Mouse (Mus musculus): ENCODE measurements at regions not wholly inside any gene's neighbourhood (a gene's known extent, or its start where the extent isn't known, plus 50 kb on each side); places are given as distances from the start of the nearest gene placed in this dataset.

DNA sequence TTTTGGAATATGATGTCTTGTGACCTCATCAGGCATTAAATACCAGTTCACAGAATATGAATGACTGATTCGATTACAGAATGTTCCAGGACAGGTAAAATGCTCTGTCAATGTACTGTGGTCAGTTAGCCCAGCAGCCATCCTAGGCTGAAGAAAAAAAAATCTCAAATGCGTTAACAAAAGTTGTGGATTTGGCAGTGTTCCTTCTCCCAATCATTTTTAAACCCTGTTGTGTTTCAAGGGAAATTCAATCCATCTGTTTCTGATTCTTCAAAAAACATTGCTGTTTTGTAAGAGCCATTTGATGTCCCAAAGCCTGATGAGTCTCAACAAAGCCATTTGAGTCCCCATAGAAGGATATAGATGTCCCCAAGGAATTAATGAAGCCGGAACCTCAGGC is 280.7 kb upstream of the Paip1 start:
- no peak for DNase-seq
- Histone ChIP-seq H3K27me3 (ENCODE audit: control insufficient read depth, insufficient read depth, low read length) (no peaks in the 10 kb centered on the region), H3K4me3 (ENCODE audit: control insufficient read depth, insufficient read depth, low read length) (no peak overlapping the region), H3K36me3 (ENCODE audit: control insufficient read depth, insufficient read depth, low read length) (no peaks in the 10 kb centered on the region), H3K4me1 (replicated peaks; ENCODE audit: control insufficient read depth, insufficient read depth, low read length) (no peaks in the 10 kb centered on the region), H3K27ac (ENCODE audit: control insufficient read depth, insufficient read depth, low read length) (no peak overlapping the region)
- 94% methylated on average over 3 of the region's 3 CpGs for WGBS
- TF ChIP-seq POLR2A (IDR thresholded peaks at IDR 0.05; ENCODE audit: control insufficient read depth, extremely low read depth, insufficient read depth, low read length, poor library complexity) (no peak), CTCF (IDR thresholded peaks at IDR 0.05; ENCODE audit: borderline replicate concordance, control insufficient read depth, extremely low read depth, insufficient read depth, low read length, poor library complexity) (no peak)

DNA sequence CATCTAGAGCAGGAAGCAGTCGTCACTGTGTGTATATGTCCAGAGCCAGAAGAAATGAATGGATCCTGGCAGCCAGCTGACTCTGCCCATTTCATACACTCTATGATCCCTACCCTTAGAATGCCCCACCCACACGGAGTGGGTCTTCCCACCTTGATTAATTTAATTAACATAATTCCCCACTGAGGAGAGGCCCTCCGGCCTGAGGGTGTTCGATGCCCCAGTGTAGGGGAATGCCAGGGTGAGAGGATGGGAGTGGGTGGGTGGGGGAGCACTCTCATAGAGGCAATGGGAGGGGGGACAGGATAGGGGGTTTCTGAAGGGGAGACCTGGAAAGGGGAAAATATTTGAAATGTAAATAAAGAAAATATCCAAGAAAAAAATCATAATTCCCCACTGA is 279.3 kb upstream of the Paip1 start:
- H3K27me3 ChIP-seq (ENCODE audit: control insufficient read depth, insufficient read depth, low read length) = no peaks in the 10 kb centered on the region
- no peak for DNase-seq
- H3K4me1 ChIP-seq (replicated peaks; ENCODE audit: control insufficient read depth, insufficient read depth, low read length) = no peaks in the 10 kb centered on the region
- H3K27ac ChIP-seq (ENCODE audit: control insufficient read depth, insufficient read depth, low read length) = no peak overlapping the region
- H3K36me3 ChIP-seq (ENCODE audit: control insufficient read depth, insufficient read depth, low read length) = no peaks in the 10 kb centered on the region
- no peak overlapping the region for H3K4me3 ChIP-seq (ENCODE audit: control insufficient read depth, insufficient read depth, low read length)
- WGBS = 85% methylated on average over 4 of the region's 4 CpGs
- TF ChIP-seq POLR2A (IDR thresholded peaks at IDR 0.05; ENCODE audit: control insufficient read depth, extremely low read depth, insufficient read depth, low read length, poor library complexity) (no peak), CTCF (IDR thresholded peaks at IDR 0.05; ENCODE audit: borderline replicate concordance, control insufficient read depth, extremely low read depth, insufficient read depth, low read length, poor library complexity) (no peak)

DNA sequence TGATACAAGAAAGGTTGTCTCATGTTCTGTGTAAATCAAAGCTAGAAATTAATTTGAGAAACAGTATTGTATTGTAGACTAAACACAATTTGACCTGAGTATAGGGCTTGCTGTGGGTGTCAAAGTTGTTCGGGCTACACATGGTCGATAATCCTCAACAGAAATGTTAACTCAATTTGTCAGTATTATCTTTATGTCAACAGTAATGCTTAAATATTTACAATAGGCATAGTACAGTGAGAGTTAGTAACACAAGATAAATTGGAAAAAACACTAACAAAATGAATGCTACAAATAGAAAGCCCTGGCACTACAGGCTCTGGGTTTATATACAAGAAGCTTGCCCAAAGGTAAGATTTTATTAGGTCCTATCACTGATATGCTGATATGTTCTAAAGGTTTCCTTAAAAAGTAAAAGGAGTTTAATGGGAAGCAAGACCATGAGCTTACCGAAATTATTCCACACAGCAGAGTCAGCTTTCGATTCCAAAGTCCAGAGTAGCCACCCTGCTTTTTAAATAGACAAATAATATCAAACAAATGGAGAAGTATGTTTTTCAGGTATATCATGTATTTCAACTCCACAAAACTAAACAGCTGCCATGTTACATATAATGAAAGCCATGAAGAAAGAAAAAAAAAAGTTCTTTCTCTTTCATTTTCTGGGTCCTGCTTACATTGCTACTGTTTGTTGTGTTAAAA is 277.4 kb upstream of the Paip1 start:
- no peaks in the 10 kb centered on the region for H3K27me3 ChIP-seq (ENCODE audit: control insufficient read depth, insufficient read depth, low read length)
- no peaks in the 10 kb centered on the region for H3K4me1 ChIP-seq (replicated peaks; ENCODE audit: control insufficient read depth, insufficient read depth, low read length)
- H3K4me3 ChIP-seq (ENCODE audit: control insufficient read depth, insufficient read depth, low read length) = no peak overlapping the region
- TF ChIP-seq CTCF (IDR thresholded peaks at IDR 0.05; ENCODE audit: borderline replicate concordance, control insufficient read depth, extremely low read depth, insufficient read depth, low read length, poor library complexity) = no peak
- no peak for TF ChIP-seq POLR2A (IDR thresholded peaks at IDR 0.05; ENCODE audit: control insufficient read depth, extremely low read depth, insufficient read depth, low read length, poor library complexity)
- 91% methylated on average over 4 of the region's 4 CpGs for WGBS
- H3K27ac ChIP-seq (ENCODE audit: control insufficient read depth, insufficient read depth, low read length) = no peak overlapping the region
- H3K36me3 ChIP-seq (ENCODE audit: control insufficient read depth, insufficient read depth, low read length) = no peaks in the 10 kb centered on the region
- DNase-seq = no peak

DNA sequence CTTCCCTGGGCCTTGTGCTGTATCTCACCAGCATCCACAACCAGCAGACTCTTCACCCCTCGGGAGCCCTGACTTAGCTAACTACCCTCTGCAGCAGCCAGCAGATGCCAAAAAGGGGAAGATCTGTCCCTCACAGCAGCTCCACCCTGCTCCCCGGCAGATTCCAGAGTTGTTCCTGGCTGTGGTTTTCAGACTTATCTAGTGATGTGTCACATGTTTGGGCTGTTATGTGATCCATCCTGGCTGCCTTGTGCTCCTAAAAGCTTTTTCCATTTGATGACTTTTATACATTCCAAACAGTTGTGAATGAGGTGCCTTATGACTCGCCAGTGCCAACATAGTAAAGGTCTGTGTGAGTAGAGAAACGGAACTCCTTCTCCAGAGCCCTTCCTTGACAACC is 250.6 kb upstream of the Paip1 start:
- no peaks in the 10 kb centered on the region for H3K27me3 ChIP-seq (ENCODE audit: control insufficient read depth, insufficient read depth, low read length)
- TF ChIP-seq POLR2A (IDR thresholded peaks at IDR 0.05; ENCODE audit: control insufficient read depth, extremely low read depth, insufficient read depth, low read length, poor library complexity) = no peak
- TF ChIP-seq CTCF (IDR thresholded peaks at IDR 0.05; ENCODE audit: borderline replicate concordance, control insufficient read depth, extremely low read depth, insufficient read depth, low read length, poor library complexity) = no peak
- no peaks in the 10 kb centered on the region for H3K36me3 ChIP-seq (ENCODE audit: control insufficient read depth, insufficient read depth, low read length)
- no peak for DNase-seq
- no peak overlapping the region for H3K4me3 ChIP-seq (ENCODE audit: control insufficient read depth, insufficient read depth, low read length)
- no peak overlapping the region for H3K27ac ChIP-seq (ENCODE audit: control insufficient read depth, insufficient read depth, low read length)
- no peaks in the 10 kb centered on the region for H3K4me1 ChIP-seq (replicated peaks; ENCODE audit: control insufficient read depth, insufficient read depth, low read length)
- 57% methylated on average over 4 of the region's 4 CpGs for WGBS

DNA sequence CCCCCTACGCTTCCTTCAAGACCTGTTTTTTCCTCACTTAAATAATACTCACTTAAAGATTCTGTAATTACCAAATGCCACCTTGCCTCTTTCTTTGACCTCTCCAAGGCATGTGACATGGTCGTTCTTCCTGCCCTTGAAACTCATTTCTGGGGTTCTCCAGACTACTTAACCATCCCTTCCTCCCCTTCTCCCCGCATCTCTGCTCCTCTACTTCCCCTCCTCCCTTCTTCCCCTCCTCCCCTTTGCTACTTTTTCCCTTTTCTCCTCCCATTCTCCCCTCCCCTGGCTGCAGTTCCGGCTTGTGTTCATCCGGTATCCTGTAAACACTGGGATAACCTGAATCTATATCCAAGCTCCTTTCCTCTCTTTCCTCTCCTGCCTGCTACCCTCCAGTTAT is 250.2 kb upstream of the Paip1 start:
- no peak for DNase-seq
- Histone ChIP-seq H3K27me3 (ENCODE audit: control insufficient read depth, insufficient read depth, low read length) (no peaks in the 10 kb centered on the region), H3K27ac (ENCODE audit: control insufficient read depth, insufficient read depth, low read length) (no peak overlapping the region), H3K4me3 (ENCODE audit: control insufficient read depth, insufficient read depth, low read length) (no peak overlapping the region), H3K4me1 (replicated peaks; ENCODE audit: control insufficient read depth, insufficient read depth, low read length) (no peaks in the 10 kb centered on the region), H3K36me3 (ENCODE audit: control insufficient read depth, insufficient read depth, low read length) (no peaks in the 10 kb centered on the region)
- TF ChIP-seq POLR2A (IDR thresholded peaks at IDR 0.05; ENCODE audit: control insufficient read depth, extremely low read depth, insufficient read depth, low read length, poor library complexity) (no peak), CTCF (IDR thresholded peaks at IDR 0.05; ENCODE audit: borderline replicate concordance, control insufficient read depth, extremely low read depth, insufficient read depth, low read length, poor library complexity) (no peak)
- WGBS = 75% methylated on average over 5 of the region's 5 CpGs

DNA sequence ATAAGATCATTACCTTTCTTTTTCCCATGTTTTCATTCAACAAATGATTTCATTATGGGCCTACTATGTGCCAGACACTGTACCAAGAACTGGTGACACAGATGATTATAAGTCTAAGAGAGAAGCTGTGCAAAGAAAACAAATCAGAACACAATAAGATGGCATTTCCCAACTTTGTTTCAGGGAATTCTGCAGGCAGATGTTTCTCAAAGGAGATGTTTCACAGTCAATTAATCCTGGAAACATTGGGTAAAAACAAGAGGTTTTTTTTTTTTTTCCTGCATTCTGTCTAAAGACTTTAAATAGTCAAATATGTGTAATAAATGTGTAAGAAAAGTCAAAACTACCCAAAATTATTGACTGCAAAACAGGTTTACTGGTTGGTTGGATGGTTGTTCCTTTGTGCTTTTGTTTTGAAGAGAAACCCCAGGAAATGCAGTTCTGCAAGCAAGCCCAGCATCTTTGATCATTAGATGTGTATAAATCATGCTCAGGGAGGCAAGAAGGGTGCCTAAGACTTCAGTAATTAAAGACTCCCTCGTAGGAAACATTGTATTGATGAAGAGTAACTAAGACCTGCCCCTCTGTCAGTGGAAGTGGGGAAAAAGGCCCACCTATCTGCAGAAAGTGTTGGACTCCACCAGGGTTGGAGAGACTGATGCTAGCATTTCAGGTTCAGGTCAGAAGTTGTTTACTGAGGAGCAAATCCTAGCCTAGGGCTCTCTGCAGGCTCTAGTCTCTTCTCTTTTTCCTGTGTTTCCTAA is 249.1 kb upstream of the Paip1 start:
- Histone ChIP-seq H3K4me1 (replicated peaks; ENCODE audit: control insufficient read depth, insufficient read depth, low read length) (no peaks in the 10 kb centered on the region), H3K4me3 (ENCODE audit: control insufficient read depth, insufficient read depth, low read length) (no peak overlapping the region), H3K36me3 (ENCODE audit: control insufficient read depth, insufficient read depth, low read length) (no peaks in the 10 kb centered on the region), H3K27me3 (ENCODE audit: control insufficient read depth, insufficient read depth, low read length) (no peaks in the 10 kb centered on the region), H3K27ac (ENCODE audit: control insufficient read depth, insufficient read depth, low read length) (no peak overlapping the region)
- WGBS = 15% methylated on average over 1 of the region's 1 CpGs
- TF ChIP-seq POLR2A (IDR thresholded peaks at IDR 0.05; ENCODE audit: control insufficient read depth, extremely low read depth, insufficient read depth, low read length, poor library complexity) = no peak
- TF ChIP-seq CTCF (IDR thresholded peaks at IDR 0.05; ENCODE audit: borderline replicate concordance, control insufficient read depth, extremely low read depth, insufficient read depth, low read length, poor library complexity) = no peak
- DNase-seq = no peak

Measured in thymus, adult 2 months (tissue).